Mouse (Mus musculus): ENCODE data around the gene Grrp1.

Gene Grrp1

DNA sequence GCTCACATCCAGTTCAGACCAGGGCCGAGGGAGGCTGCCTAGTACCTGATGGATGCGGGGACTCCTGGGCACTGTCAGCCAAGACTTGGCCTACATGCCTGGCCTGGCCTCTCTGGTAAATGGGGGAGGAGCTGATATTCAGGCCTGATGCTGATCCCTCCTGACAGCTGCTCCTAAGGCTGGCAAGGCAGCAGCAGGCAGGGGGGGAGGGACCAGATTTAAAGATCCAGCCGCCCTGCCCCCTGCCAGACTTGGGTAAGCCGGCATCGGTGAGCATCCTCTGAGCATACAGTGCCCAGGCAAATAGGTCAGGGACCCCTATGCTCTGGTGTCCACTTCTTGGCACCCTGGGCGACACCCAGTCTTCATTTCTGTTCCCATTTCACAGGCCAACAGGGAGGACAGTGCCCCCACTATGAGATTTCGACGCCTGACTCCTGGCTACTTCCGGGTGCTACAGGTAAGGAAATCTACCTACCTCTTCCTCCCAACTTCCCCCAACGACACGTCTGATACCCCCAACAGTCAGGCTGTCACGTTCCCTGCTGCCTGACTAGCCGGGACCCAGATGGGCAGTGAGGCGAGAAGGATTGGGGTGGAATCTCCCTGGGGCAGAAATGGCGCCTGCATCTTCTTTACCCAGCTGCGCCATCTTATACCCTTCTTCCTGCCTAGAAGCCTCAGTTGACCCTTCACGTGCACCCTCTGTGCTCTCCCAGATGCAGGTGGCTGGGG lies 10.2 kb downstream of the Grrp1 start, which contains the start of gene E130218I03Rik:
Gene E130218I03Rik (plus strand): TSS at position 147 of the 735 bp plus-strand sequence.
- DNase-seq (ENCODE audit: low read depth, low spot score): no peak

DNA sequence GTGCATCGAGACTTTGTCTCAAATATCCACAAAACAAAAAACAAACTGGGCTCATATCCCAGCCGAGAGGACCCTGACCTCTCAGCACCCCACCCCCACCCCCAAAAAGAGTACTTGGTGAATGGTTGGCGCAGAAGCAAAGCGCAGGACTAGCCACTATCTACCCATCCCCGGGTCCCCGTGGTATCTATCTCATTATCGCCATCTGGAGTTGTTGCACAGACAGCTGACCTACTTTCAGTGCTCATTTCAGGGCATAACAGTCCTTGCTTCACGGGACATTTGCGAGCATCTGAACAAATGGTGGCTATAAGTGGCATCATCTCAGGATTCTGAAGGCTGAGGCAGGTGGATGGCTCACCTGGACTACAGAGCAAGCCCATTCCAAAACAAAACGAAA lies 15.2 kb downstream of the Grrp1 start:
- DNase-seq (ENCODE audit: low read depth, low spot score): no peak

DNA sequence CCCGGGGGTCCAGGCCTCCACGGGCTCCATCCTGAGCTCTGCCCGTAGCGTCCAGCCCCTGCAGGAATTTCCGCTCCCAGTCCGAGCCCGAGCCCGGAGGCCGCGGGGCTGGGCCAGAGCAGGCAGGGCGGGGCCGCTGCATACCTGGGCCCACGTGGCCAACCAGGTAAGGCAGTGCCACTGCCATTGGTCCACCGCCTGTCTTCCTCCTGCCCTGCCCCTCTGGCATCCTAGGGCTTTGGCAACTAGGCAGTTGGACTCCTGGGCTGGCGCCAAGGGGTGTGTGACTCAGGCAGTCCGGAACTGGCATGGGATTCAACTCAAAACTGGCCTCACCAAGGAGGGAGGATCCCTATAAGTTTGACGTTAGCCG lies 15.6 kb downstream of the Grrp1 start, which contains the start of gene Cnksr1:
Gene Cnksr1 (minus strand): TSS at position 121 of the 373 bp plus-strand sequence.
- DNase-seq (ENCODE audit: low read depth, low spot score): no peak

DNA sequence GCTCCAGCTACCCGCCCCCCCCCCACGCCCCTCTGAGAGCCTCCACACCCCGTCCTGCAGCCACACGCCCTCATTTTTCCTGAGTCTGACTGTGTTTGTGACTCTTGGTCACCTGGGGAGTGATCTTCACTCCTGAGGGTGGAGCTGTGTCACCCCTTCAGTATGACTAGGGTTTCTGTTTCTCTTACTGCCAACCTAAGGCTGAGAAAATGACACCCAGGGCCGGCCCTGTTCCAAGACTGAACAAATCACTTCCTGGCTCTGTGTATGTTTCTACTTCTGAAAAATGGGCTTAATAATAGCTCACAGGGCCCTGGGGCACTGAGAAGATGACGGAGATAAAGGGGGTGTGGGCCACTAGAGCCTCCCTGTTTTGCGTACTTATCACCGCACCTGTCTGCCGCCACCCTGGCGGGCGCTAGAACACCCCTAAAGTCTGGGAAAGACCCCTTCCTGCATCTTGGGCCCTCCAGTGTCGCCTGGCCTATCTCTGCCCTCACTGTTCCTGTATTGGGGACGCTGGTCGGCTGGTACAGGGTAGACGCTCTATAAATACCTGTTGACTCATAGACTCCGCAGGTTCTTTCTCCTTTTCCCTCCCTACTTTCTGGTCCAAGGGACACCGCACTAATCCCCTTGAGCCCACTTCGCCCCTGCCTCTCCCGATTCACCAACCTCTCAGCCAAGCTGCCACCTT lies 16.2 kb downstream of the Grrp1 start:
- DNase-seq (ENCODE audit: low read depth, low spot score): no peak

DNA sequence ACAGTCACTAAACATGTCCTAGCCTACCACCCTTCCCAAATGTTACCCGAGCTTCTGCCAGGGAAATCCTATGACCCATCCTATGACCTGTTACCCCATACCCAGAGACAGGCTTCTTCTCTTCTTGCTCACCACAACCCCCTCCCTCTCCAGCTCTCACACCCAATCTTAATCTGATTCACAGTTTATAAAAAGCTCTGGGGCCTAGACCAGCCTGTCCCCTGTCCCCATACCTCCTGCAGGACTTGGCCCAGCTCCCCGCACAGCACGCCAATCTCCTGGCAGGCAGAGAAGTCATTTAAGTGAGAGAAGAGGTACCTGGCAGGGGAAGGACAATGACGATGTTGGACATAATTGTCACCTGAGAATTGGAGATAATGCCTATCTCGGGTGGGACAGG lies 19.0 kb downstream of the Grrp1 start:
- DNase-seq (ENCODE audit: low read depth, low spot score): no peak

DNA sequence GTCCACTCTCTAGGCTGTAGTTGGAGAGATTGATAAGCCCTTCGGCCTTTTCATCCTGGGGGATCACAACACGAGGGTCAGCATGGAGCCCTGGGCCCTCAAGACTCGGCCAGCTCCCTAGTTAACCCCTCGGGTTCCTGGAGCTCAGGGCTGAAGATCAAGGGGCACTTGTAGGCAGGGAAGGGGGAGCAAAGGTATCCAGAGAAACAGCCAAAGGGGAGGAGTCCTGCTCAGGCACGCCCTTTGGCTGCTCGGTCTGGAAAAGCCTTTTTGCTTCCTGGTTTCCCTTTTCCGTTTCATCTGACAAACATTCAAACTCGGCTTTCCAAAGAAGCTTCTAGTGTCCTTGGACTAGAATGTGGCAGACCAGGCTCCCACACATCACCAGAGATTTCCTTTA lies 23.5 kb downstream of the Grrp1 start:
- no peak for DNase-seq (ENCODE audit: low read depth, low spot score)

DNA sequence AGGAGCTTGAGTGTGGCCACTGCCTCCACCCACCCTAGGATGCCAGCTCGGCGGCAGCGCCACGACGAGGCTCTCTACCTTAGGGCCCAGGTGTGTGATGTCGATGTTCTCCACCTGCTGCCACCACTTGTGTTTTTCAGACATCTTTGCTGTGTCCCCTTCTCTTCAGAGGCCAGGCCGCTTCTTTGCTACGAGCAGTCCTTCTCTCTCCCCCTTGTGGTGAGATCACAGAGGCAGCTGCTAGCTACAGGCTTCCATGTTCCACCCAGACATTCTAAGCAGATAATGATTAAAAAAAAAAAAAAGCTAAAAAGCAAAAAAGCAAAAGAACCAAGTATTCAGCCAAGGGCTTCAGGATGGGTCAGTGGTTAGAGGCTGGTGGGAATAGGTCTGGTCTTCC lies 26.7 kb downstream of the Grrp1 start, which contains the start of gene Catsper4:
Gene Catsper4 (minus strand): TSS at position 190 of the 400 bp plus-strand sequence.
- no peak for DNase-seq (ENCODE audit: low read depth, low spot score)

DNA sequence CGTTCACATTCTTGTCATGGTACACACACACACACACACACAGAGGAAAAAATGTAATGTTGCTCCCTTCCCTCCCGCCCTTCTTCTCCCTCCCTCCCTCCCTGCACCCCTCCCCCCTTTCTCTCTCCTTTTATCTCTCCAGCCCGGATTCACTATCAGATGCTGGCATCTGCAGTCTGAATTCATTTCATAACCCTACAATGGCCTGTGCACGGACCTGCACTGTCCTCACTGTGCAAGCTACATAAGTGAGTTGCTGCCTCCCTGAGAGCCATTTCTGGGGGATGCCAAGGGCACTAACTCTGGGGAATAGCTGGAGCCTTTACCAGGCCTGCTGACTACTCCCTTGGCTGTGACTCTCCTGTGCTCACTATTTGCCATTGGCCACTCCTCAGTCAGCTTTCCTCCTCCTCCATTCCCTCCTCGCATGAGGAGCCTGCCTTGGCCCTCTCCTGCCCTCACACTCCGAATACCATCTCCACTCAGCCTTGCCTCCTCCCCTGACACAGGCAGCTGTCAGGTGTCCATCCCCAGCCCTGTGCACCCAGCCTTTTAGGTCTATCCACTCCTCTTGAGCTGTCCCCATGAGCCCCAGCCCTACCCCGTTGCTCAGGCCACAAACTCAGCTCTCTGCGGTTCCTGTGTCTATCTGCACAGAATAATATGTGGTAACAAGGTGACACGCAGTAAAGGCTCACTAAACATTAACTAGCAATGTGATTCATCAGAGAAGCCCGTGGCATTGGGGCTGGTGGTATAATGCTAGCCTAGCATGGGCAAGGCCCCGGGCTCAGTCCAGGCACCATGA lies 30.9 kb downstream of the Grrp1 start:
- DNase-seq (ENCODE audit: low read depth, low spot score): no peak

DNA sequence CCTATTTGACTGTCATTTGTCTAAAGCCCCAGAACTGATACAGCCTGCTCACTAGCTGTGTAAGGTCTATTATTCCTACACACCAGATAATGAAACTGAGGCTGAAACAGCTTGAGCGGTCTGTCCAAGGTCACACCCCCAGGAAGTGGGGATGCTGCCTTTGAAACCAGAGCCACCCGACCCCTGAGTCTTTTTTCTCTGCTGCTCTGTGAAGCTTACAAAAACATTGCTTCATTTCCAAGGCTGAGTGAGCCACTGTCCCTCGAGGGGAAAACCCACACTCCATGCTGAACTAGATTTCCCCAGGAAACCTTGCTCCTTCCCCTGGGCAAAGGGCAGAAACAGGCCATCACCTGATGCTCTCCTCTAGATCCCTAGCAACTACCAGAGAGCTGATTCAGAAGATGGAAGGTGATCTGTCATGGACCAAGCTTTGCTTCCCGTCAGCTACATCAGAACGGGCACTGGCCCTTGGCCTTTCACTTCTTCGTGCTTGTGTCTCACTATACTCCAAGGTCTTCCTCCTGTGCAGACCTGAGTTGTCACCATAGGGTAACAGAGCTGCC lies 47.3 kb downstream of the Grrp1 start:
- DNase-seq (ENCODE audit: low read depth, low spot score): no peak

DNA sequence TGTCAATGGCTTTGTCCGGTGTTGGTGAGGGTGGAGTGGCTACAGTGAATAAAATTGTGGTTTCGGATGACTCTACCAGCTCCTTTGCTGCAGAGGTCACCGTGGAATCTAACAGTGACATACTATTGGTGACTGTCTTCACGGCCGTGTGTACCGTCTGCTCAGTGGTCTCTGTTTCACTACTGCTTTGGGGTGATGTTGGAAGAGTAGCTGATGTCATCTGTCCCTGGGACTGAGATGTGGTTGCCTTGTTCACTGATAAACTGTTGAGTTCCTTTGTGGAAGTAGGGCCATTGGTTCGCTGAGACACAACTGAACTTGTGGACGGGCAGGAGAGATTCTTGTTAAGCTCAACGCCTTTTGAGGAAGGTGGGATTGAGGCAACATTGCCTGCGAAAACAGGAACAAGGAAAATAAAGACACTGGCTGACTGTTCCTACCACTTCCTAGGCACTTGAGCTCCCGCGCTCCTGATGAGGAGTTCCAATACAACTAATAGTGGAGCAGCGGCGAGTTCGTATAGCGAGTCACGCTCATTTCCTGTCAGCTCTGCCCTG lies 50.5 kb downstream of the Grrp1 start:
- no peak for DNase-seq (ENCODE audit: low read depth, low spot score)

DNA sequence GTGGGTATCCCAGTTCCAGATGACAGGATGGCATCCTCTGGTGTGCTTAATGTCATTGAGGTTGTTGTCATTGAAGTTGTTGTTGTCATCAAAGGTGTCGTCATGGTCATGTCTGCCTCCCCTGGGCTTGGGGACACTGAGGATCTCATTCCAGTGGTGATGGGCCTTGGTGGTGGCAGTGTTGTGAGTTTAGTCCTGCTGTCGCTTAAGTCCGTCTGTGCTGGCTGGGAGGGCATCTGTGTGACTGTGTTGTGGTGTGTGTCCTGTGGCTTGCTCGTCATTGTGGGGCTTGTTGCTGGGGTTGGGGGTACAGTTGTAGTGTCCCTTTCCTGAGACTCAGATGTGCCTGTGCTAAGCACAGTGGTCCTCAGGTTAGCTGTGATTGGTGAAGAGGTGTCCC lies 51.0 kb downstream of the Grrp1 start, which contains the start of gene Gm7534:
Gene Gm7534 (minus strand): TSS at position 101 of the 400 bp plus-strand sequence.
- DNase-seq (ENCODE audit: low read depth, low spot score): no peak
